Mouse (Mus musculus): ENCODE results near the gene Fahd1. TPM values are rescaled to one million over a fixed set of nuclear protein-coding genes. Genes with fewer than 3 reads are reported as not detected.

Gene Fahd1
- polyA plus RNA-seq, 1 experiment from 2014 or later: 16.6 TPM

- Histone ChIP-seq H3K36me3 (ENCODE audit: control insufficient read depth, insufficient read depth, low read length) (peaks cover 3% of the 10 kb centered on the region; the same call in 1 of the 2 replicates), H3K4me3 (ENCODE audit: low read depth, low read length) (no peak overlapping the region), H3K27ac (replicated peaks; ENCODE audit: low read depth, low read length) (no peak overlapping the region), H3K9me3 (ENCODE audit: control insufficient read depth, low read length) (no peaks in the 10 kb centered on the region), H3K9ac (ENCODE audit: low read length) (peak overlapping the region; percentile 40; the same call in 1 of the 2 replicates), H3K27me3 (ENCODE audit: control insufficient read depth, insufficient read depth, low read length) (no peaks in the 10 kb centered on the region), H3K4me2 (ENCODE audit: low read depth, severe bottlenecking) (no peak overlapping the region), H3K4me1 (ENCODE audit: control insufficient read depth, insufficient read depth, low read length) (peaks cover 5% of the 10 kb centered on the region)
- ATAC-seq (ENCODE audit: insufficient number of reproducible peaks, low FRiP score, low TSS enrichment, low read depth) (no peak; the same call in 1 of the 2 replicates), DNase-seq (ENCODE audit: low spot score) (peak; percentile 35)
- 27% methylated on average over 5 of the region's 5 CpGs for WGBS
Measured at GRCm38 (mm10) chr17:24878117-24878397, 27.9 kb upstream of the Fahd1 start.

GRCm38 (mm10) chr17:24877336-24878116, 27.4 kb upstream of the Fahd1 start:
- Histone ChIP-seq H3K9ac (ENCODE audit: low read length) (peak overlapping the region; percentile 40; the same call in 1 of the 2 replicates), H3K4me3 (ENCODE audit: low read depth, low read length) (no peak overlapping the region), H3K27ac (replicated peaks; ENCODE audit: low read depth, low read length) (0 out of 2 replicates have a peak overlapping the region, but pooled peaks have one; percentile 21), H3K4me2 (ENCODE audit: low read depth, severe bottlenecking) (no peak overlapping the region), H3K27me3 (ENCODE audit: control insufficient read depth, insufficient read depth, low read length) (no peaks in the 10 kb centered on the region), H3K9me3 (ENCODE audit: control insufficient read depth, low read length) (no peaks in the 10 kb centered on the region), H3K36me3 (ENCODE audit: control insufficient read depth, insufficient read depth, low read length) (no peaks in the 10 kb centered on the region), H3K4me1 (ENCODE audit: control insufficient read depth, insufficient read depth, low read length) (peaks cover 5% of the 10 kb centered on the region)
- ATAC-seq (ENCODE audit: insufficient number of reproducible peaks, low FRiP score, low TSS enrichment, low read depth) (no peak), DNase-seq (ENCODE audit: low spot score) (no peak)
- 52% methylated on average over 10 of the region's 10 CpGs for WGBS

DNA sequence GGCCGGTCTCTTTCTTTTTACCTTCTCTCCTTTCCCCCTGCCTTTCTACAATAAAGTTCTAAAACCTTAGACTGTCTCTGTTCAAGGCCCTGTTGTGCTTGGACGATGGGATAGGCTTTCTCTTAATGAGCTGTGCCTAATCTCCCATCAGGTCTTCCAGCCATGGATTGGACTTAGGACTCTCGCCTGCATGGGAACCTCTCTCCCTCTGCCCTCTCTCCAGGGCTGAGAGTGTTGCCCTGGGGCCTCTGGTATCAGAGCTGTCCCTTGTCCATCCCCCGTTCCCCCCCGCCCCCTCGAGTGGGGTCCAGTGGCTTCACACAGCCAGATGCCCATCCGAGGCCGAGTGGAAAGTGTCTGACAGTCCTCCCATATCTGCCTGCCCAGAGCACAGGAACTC, 24.8 kb upstream of the Fahd1 start:
- no peak overlapping the region for H3K27ac ChIP-seq (replicated peaks; ENCODE audit: low read depth, low read length)
- no peak overlapping the region for H3K4me2 ChIP-seq (ENCODE audit: low read depth, severe bottlenecking)
- 80% methylated on average over 8 of the region's 8 CpGs for WGBS
- no peaks in the 10 kb centered on the region for H3K9me3 ChIP-seq (ENCODE audit: control insufficient read depth, low read length)
- DNase-seq (ENCODE audit: low spot score) (no peak), ATAC-seq (ENCODE audit: insufficient number of reproducible peaks, low FRiP score, low TSS enrichment, low read depth) (no peak)
- H3K4me1 ChIP-seq (ENCODE audit: control insufficient read depth, insufficient read depth, low read length): peaks cover 5% of the 10 kb centered on the region
- H3K4me3 ChIP-seq (ENCODE audit: low read depth, low read length): no peak overlapping the region
- no peak overlapping the region for H3K9ac ChIP-seq (ENCODE audit: low read length)
- no peaks in the 10 kb centered on the region for H3K36me3 ChIP-seq (ENCODE audit: control insufficient read depth, insufficient read depth, low read length)
- no peaks in the 10 kb centered on the region for H3K27me3 ChIP-seq (ENCODE audit: control insufficient read depth, insufficient read depth, low read length)

DNA sequence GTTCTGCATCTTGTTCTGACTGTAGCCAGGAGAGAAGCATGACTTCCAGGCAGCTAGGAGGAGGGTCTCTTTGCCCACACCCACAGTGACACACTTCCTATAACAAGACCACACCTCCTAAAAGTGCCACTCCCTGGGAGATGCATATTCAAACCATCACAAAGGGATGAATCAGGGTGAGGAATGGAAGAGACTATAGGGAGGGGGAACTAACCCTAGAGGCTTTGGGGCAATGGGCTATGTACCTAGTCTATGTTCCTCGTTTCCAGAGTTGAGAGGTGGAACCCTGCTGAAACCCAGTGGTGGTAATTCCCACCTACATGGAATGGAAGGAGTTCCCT, 24.2 kb upstream of the Fahd1 start:
- no peaks in the 10 kb centered on the region for H3K27me3 ChIP-seq (ENCODE audit: control insufficient read depth, insufficient read depth, low read length)
- no peak overlapping the region for H3K9ac ChIP-seq (ENCODE audit: low read length)
- H3K9me3 ChIP-seq (ENCODE audit: control insufficient read depth, low read length): no peaks in the 10 kb centered on the region
- H3K4me3 ChIP-seq (ENCODE audit: low read depth, low read length): no peak overlapping the region
- no peak for DNase-seq (ENCODE audit: low spot score)
- no peak for ATAC-seq (ENCODE audit: insufficient number of reproducible peaks, low FRiP score, low TSS enrichment, low read depth)
- H3K4me2 ChIP-seq (ENCODE audit: low read depth, severe bottlenecking): no peak overlapping the region
- H3K36me3 ChIP-seq (ENCODE audit: control insufficient read depth, insufficient read depth, low read length): no peaks in the 10 kb centered on the region
- no peak overlapping the region for H3K27ac ChIP-seq (replicated peaks; ENCODE audit: low read depth, low read length)
- peaks cover 5% of the 10 kb centered on the region for H3K4me1 ChIP-seq (ENCODE audit: control insufficient read depth, insufficient read depth, low read length)
- 67% methylated on average over 1 of the region's 1 CpGs for whole genome bisulfite sequencing

- WGBS: 45% methylated on average over 4 of the region's 4 CpGs
- Histone ChIP-seq H3K9me3 (ENCODE audit: control insufficient read depth, low read length) (no peaks in the 10 kb centered on the region), H3K27ac (replicated peaks; ENCODE audit: low read depth, low read length) (no peak overlapping the region), H3K27me3 (ENCODE audit: control insufficient read depth, insufficient read depth, low read length) (no peaks in the 10 kb centered on the region), H3K9ac (ENCODE audit: low read length) (no peak overlapping the region), H3K36me3 (ENCODE audit: control insufficient read depth, insufficient read depth, low read length) (no peaks in the 10 kb centered on the region), H3K4me3 (ENCODE audit: low read depth, low read length) (no peak overlapping the region), H3K4me1 (ENCODE audit: control insufficient read depth, insufficient read depth, low read length) (peaks cover 5% of the 10 kb centered on the region), H3K4me2 (ENCODE audit: low read depth, severe bottlenecking) (no peak overlapping the region)
- DNase-seq (ENCODE audit: low spot score) (no peak), ATAC-seq (ENCODE audit: insufficient number of reproducible peaks, low FRiP score, low TSS enrichment, low read depth) (no peak)
Measured at GRCm38 (mm10) chr17:24873695-24874404, 23.7 kb upstream of the Fahd1 start.

DNA sequence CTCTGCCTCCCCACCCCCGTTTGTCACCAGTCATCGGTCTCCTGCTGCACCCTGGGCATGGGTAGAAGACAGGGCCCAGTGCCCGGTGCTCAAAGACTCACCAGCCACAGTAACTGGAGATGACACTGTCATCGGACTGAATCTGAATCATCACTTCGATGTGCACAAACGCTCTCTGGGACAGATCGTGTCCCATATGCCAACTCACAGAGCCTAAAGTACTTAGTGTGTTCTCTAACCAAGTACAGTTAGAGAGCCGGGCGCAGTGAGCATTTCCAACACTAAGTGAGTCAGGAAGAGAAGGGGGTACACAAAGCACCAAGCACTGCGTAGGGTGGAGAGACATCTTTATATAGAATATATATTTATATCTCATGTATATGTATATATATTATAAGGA, 17.8 kb upstream of the Fahd1 start:
- Histone ChIP-seq H3K36me3 (ENCODE audit: control insufficient read depth, insufficient read depth, low read length) (no peaks in the 10 kb centered on the region), H3K4me2 (ENCODE audit: low read depth, severe bottlenecking) (no peak overlapping the region), H3K4me1 (ENCODE audit: control insufficient read depth, insufficient read depth, low read length) (no peaks in the 10 kb centered on the region), H3K9me3 (ENCODE audit: control insufficient read depth, low read length) (no peaks in the 10 kb centered on the region), H3K9ac (ENCODE audit: low read length) (no peak overlapping the region), H3K4me3 (ENCODE audit: low read depth, low read length) (no peak overlapping the region), H3K27me3 (ENCODE audit: control insufficient read depth, insufficient read depth, low read length) (no peaks in the 10 kb centered on the region), H3K27ac (replicated peaks; ENCODE audit: low read depth, low read length) (no peak overlapping the region)
- 92% methylated on average over 10 of the region's 10 CpGs for WGBS
- no peak for ATAC-seq (ENCODE audit: insufficient number of reproducible peaks, low FRiP score, low TSS enrichment, low read depth)
- DNase-seq (ENCODE audit: low spot score): no peak

- ATAC-seq (ENCODE audit: insufficient number of reproducible peaks, low FRiP score, low TSS enrichment, low read depth): no peak
- WGBS: 89% methylated on average over 8 of the region's 8 CpGs
Measured at GRCm38 (mm10) chr17:24865776-24866175, 15.6 kb upstream of the Fahd1 start, which contains the start of gene Igfals. Gene Igfals (plus strand): TSS chr17:24865997.

DNA sequence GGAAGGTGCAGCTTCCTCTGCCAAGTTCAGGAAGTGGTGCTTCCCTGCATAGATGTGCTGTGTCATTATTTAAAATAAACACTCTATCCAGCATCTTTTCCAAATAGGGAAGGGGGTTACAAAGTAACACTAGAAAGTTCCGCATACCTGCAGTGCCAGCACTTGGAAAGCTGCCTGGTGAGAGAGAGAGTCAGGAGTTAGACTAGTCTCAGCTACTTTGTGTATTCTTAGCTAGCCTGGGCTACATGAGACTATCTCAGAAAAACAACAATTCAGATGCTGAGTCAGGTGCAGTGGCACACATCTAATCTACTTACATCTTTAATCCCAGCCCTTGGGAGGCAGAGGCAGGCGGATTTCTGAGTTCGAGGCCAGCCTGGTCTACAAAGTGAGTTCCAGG, 11.6 kb upstream of the Fahd1 start:
- H3K4me2 ChIP-seq (ENCODE audit: low read depth, severe bottlenecking): no peak overlapping the region
- no peak overlapping the region for H3K27ac ChIP-seq (replicated peaks; ENCODE audit: low read depth, low read length)
- H3K27me3 ChIP-seq (ENCODE audit: control insufficient read depth, insufficient read depth, low read length): no peaks in the 10 kb centered on the region
- WGBS: 94% methylated on average over 3 of the region's 3 CpGs
- H3K36me3 ChIP-seq (ENCODE audit: control insufficient read depth, insufficient read depth, low read length): 0 out of 2 replicates have a peak, but pooled peaks cover 4% of the 10 kb centered on the region
- no peak for ATAC-seq (ENCODE audit: insufficient number of reproducible peaks, low FRiP score, low TSS enrichment, low read depth)
- no peak overlapping the region for H3K9ac ChIP-seq (ENCODE audit: low read length)
- no peaks in the 10 kb centered on the region for H3K4me1 ChIP-seq (ENCODE audit: control insufficient read depth, insufficient read depth, low read length)
- H3K4me3 ChIP-seq (ENCODE audit: low read depth, low read length): no peak overlapping the region
- H3K9me3 ChIP-seq (ENCODE audit: control insufficient read depth, low read length): no peaks in the 10 kb centered on the region
- DNase-seq (ENCODE audit: low spot score): no peak

More at GRCm38 (mm10) chr17:24865776-24866175, 15.6 kb upstream of the Fahd1 start, which contains the start of gene Igfals:
- no peaks in the 10 kb centered on the region for H3K9me3 ChIP-seq (ENCODE audit: control insufficient read depth, low read length)
- H3K36me3 ChIP-seq (ENCODE audit: control insufficient read depth, insufficient read depth, low read length): 0 out of 2 replicates have a peak, but pooled peaks cover 4% of the 10 kb centered on the region
- no peak within 1 kb of the TSS for H3K27ac ChIP-seq (replicated peaks; ENCODE audit: low read depth, low read length)
- no peak for DNase-seq (ENCODE audit: low spot score)
- no peak within 1 kb of the TSS for H3K4me2 ChIP-seq (ENCODE audit: low read depth, severe bottlenecking)
- no peak within 1 kb of the TSS for H3K9ac ChIP-seq (ENCODE audit: low read length)
- no peaks in the 10 kb centered on the region for H3K4me1 ChIP-seq (ENCODE audit: control insufficient read depth, insufficient read depth, low read length)
- no peak within 1 kb of the TSS for H3K4me3 ChIP-seq (ENCODE audit: low read depth, low read length)
- no peaks in the 10 kb centered on the region for H3K27me3 ChIP-seq (ENCODE audit: control insufficient read depth, insufficient read depth, low read length)
